Mouse (Mus musculus) embryo, embryonic 9.5 days (tissue): ENCODE measurements around the gene Pdia5.

Source experiments
- DNase-seq: peaks from one replicate; pipeline ENCODE4 v3.0.0-alpha.2; 2017; ENCODE audit errors: extremely low spot score

The Pdia5 gene

DNA sequence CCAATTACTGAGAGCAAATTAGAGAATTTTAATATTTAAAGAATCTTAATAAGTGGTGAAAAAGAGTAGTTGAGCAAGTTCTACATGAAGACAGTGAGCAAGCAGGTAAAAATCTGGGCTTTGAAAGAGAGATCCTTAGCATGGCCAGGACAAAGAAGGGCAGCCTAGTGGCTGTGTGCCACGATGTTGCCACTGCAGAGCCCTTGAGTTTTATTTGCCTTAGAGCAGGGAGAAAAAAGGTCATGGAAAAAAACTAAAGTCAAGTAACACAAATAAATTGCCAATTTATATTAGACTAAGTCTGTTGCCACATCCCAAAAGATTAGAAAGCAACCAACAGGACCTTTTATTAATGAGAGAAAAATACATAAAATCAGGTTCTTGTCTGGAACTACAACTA lies 133.2 kb downstream of the Pdia5 start:
- no peak for DNase-seq
